Mouse (Mus musculus) ZHBTc4 (cell line): ENCODE data around the gene Ndufa6.

Experiments used
- DNase-seq: peaks from one replicate; pipeline ENCODE4 v3.0.0-alpha.2; 2011; ENCODE audit warnings: low read depth, low spot score

The Ndufa6 gene

DNA sequence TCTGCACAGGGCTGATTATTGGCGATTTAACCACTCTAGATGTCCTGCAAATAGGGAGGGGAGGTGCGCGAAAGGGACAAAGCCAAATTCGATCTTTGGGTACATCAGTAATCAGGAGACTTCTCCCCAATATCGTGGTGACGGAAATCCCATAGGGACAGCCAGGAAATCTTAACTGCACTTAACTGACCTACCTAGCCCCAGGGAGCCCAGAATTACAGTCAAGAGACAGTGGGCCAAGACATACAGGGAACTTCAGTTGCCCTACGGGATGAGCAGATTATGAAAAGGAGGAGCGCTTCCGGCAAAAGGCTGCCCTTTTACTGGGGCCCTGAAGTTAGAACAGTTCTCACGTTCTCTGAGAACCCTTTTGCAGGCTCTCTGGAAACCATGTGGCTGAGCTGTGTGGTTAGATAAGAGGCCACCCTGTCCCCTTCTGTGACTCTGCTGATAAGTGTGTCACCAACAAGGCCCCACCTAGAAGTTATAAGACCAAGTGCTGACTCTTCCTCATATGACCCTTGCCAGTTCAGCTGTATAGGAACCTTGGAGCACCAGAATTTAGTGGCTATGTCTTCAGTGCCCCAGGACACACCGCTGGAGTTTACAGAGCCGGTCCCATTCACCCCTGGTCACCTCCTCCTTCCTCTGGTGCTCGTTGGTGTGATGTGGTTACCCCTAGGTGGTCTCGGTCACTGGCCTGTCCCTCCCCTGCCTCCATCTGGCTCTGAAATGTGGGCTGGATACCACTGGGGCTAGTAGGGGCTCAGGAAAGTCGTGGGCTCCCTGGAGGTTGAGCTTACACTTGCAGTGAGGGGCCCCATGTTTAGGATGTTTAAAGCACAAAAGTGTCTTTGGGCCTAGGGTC is 12.2 kb downstream of the Ndufa6 start:
- DNase-seq, result no peak

GRCm38 (mm10) chr15:82341036-82341501 is 13.1 kb downstream of the Ndufa6 start:
- no peak for DNase-seq

DNA sequence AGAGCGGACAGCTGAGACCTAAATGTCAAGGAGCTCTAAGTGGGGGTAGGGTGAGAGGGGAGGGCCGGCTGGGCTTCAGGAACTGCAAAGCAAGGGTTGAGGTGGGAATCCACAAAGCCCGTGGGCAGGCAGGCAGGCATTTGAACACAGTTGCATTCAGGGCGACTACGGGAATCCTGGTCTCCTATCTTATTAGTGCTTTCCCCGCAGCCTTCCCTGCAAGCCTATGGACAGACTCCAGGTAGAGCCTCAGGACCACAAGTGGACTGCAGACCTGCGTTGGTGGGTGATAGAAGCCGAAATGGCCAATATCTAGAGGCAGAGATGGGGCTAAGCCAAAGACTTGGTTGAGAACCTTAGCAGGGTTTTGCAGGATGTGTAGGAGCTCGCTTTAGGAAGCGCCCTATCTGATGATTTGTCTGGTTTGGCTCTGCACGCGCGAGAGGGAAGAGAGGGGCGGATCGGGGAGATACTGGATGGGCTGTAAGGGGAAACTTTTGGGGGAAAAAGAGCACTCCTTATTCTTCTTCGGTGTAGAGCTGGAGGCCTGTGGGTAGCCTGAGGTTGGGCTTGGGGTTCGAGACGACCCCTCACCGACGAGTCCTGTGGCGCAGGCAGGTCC is 13.6 kb downstream of the Ndufa6 start:
- DNase-seq, result no peak

GRCm38 (mm10) chr15:82339634-82340254 is 14.4 kb downstream of the Ndufa6 start:
- DNase-seq, result no peak

- DNase-seq, result no peak
Measured at GRCm38 (mm10) chr15:82339150-82339549, 15.0 kb downstream of the Ndufa6 start.

- peak; percentile 98 for DNase-seq
Measured at GRCm38 (mm10) chr15:82338593-82339112, 15.5 kb downstream of the Ndufa6 start, which contains the start of the genes Naga, Pheta2 and Smdt1. Naga (minus strand) TSS chr15:82338925. Pheta2 (plus strand) TSS chr15:82338942. Smdt1 (plus strand) TSS chr15:82338959.

DNA sequence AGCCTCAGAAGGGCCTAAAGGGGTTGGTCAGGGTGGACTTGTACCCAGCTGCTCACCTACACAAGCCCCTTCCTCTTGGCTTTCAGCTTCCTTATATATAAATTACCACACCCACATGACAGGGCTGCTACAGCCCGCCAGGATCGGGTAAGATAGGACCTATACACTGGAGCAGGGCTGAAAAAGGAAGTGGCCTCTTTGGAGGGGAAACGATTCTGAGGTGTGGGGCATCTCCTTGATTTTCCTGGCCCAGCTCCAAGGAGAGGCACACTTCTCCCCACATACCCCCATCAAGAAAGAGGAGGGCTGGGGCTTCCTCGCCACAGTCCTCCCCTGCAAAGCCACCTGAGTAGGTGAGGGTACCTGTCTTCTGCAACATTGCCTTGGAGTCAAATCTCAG is 16.2 kb downstream of the Ndufa6 start:
- DNase-seq, result no peak

GRCm38 (mm10) chr15:82336629-82337028 is 17.5 kb downstream of the Ndufa6 start:
- no peak for DNase-seq

DNA sequence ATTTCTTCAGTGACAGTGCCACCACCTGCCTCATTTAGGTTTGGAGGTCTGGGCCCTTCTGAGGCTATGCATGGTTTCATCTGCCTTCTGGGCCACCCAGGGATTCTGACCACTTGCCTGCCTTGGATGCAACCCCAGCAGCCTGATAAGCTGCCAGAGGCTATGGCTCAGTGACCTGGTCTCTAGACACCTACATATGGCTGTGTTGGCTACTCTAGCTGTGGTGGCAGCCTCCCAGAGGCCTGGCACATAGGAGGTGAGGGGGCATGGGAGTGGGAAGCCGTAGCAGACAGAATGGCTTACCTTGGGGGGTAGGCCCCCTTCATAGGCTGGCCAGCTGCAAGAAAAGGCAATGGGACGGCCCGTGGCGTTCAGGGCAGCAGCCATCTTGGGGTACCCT is 18.9 kb downstream of the Ndufa6 start:
- no peak for DNase-seq

DNA sequence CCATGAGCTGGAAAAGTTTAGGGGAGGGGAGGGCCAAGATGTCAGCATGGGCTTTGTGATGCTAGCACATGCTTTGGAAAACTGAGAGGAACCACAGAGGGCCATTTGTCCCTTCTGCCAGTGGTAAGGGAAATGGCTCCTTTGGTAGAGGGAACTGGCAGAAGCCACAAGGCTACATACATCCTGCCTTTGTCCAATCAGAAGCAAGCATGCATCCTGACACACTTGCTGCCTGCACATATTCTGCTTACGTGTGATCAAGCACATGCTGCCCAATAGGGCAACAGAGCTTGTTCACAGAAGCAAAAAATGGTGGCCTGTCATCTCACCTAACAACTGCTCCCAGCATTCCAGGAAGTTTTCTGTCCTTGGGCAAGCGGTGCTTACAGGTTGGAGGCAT is 28.7 kb downstream of the Ndufa6 start:
- DNase-seq, result no peak

DNA sequence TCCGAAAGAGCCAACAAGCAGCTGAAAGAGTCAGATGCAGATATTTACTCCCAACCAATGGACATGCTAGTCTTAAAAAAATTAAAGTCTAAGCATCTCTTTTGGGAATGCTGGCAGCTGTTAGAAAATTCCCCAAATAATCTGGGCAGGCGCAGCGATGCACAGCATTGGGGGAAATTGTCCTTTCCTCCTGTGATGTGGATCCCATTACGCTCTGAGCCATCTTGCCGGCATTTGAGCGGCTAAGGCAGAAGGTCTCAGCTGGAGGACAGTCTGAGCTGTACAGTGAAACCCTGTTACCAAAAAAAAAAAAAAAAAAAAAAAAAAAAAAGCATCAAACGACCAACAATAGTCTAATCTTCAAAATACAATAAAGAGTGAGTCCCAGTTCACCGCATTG is 31.9 kb downstream of the Ndufa6 start:
- no peak for DNase-seq

DNA sequence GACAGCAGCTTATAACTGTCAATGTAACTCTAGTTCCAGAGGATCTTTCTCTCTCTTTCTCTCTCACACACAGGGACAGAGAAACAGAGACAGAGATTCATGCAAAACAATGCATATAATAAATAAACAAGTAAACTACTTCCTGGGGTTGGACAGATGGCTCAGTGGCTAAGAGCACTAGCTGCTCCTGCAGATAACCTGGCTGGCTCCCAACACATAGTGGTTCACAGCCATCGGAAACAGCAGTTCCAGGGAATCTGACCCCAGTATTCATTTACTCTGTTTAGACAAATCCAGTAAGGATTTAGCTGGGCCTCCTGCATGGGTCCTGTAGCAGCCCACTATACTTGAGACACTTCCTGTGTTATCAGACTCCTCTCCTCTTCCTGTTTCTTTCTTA is 34.5 kb downstream of the Ndufa6 start:
- no peak for DNase-seq

- no peak for DNase-seq
Measured at GRCm38 (mm10) chr15:82317839-82318238, 36.3 kb downstream of the Ndufa6 start.

DNA sequence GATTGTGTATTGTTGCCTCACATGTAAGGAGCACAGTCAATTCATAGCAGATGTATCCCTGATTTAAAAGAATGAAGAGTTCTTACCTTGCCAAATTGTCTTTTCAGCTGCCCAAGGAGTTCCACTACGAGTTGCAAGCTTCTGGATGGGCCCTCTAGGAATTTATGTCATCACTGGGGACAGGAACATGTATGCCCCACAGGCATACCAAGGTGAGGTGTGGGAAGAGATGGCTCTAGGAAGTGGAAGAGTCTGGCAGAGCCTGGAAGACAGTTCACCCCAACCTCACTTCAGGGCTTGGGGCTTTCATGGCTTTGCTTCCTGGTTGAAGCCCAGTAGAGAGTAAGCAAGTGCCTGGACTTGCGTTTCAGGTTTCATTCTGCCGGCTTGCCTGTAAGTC is 45.7 kb downstream of the Ndufa6 start:
- DNase-seq, result no peak

- DNase-seq, result no peak
Measured at GRCm38 (mm10) chr15:82307107-82307506, 47.0 kb downstream of the Ndufa6 start.
